Mouse (Mus musculus): ENCODE measurements at regions not wholly inside any gene's neighbourhood (a gene's known extent, or its start where the extent isn't known, plus 50 kb on each side); places are given as distances from the start of the nearest gene placed in this dataset.

DNA sequence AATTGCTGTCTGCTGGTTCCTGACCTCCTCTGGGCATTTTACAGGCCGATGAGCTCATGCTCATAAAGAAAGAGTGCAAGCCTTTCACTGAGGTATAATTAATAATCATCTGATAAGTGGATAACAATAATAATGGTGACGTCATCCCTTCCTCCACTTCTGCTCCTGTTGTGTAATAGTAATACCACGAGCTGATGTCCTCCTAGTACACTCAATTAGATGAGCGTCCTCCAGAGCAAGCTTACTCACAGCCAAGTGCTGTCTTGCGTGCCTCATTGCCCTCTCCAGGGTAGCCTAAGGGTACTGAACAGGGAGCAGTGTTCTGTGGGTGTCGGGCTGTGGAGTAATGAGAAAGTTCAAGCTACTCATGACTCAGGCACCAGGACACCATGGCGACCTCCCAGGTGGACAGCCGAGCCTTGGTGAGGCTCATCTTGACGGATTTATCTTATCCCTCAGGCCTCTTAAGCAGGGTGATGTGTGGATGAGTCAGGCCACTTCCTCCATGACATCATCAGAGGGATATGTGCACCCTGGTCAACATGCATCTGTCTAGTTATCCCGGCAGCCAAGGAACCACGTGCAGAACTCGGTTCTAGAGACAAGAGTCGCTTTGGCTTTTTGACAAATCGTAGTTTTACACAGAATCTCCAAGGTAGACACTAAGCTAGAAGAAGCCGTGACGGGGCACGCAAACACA is 135.9 kb upstream of the Tsc22d1 start:
- Histone ChIP-seq H3K9ac (no peak overlapping the region), H3K36me3 (no peaks in the 10 kb centered on the region), H3K4me1 (peaks cover 9% of the 10 kb centered on the region), H3K4me3 (no peak overlapping the region), H3K27ac (no peak overlapping the region), H3K27me3 (no peaks in the 10 kb centered on the region), H3K9me3 (no peaks in the 10 kb centered on the region), H3K4me2 (replicated peaks) (no peak overlapping the region)
- 88% methylated on average over 17 of the region's 17 CpGs for WGBS
- no peak for ATAC-seq (ENCODE audit: low FRiP score, low read depth)

- no peak overlapping the region for H3K4me2 ChIP-seq (replicated peaks)
- WGBS, result 86% methylated on average over 19 of the region's 19 CpGs
- no peak overlapping the region for H3K4me3 ChIP-seq
These were observed 135.2 kb upstream of the Tsc22d1 start for GRCm38 (mm10) chr14:76279561-76279960.

DNA sequence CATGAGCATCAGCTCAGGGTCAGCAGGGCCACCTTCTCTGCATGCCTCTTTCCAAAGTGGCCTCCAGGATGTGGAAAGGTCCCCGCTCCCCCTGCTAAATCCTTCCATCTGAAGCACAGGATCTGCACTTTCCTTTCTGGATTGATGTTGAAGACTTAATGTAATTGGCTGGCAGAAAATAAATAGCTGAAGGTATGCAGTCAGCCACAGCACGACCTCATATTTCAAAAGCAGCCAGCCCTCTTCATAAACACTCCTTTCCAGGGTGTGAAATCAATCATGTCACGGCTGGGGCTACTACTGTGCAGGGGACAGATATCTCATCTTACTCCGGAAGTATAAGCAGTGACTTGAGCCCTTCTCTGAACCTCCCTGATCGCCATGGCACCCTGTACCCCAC is 132.9 kb upstream of the Tsc22d1 start:
- WGBS, result 17% methylated on average over 5 of the region's 5 CpGs
- Histone ChIP-seq H3K4me2 (replicated peaks) (no peak overlapping the region), H3K27me3 (no peaks in the 10 kb centered on the region), H3K9ac (0 out of 2 replicates have a peak overlapping the region, but pooled peaks have one; percentile 13), H3K9me3 (no peaks in the 10 kb centered on the region), H3K27ac (no peak overlapping the region), H3K4me1 (peaks cover 9% of the 10 kb centered on the region), H3K36me3 (no peaks in the 10 kb centered on the region), H3K4me3 (no peak overlapping the region)
- ATAC-seq (ENCODE audit: low FRiP score, low read depth), result no peak

More at GRCm38 (mm10) chr14:76279561-76279960, 135.2 kb upstream of the Tsc22d1 start:
- H3K4me1 ChIP-seq, result peaks cover 9% of the 10 kb centered on the region
- no peaks in the 10 kb centered on the region for H3K9me3 ChIP-seq
- no peaks in the 10 kb centered on the region for H3K36me3 ChIP-seq
- no peak overlapping the region for H3K27ac ChIP-seq
- no peak overlapping the region for H3K9ac ChIP-seq
- ATAC-seq (ENCODE audit: low FRiP score, low read depth), result no peak
- H3K27me3 ChIP-seq, result no peaks in the 10 kb centered on the region

DNA sequence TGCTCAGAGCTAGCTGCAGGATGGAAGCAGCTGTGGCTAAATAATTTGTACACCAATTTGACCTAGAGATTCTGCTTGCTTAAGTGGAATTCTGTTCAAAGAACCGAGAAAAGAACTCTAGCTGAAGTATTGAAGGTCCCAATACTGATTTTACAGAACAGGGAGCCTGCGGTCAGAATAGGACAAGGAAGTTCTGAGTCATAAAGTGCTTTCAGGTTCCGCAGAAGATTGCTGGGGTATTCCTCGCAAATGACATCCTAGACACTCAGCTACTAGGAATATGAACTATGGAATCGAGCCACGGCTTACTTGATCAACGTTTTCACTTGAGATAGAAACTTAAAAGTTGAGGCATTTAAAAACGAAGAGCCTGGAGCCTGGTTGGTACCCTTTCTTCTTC is 127.0 kb upstream of the Tsc22d1 start:
- no peaks in the 10 kb centered on the region for H3K27me3 ChIP-seq
- WGBS, result 86% methylated on average over 8 of the region's 8 CpGs
- ATAC-seq (ENCODE audit: low FRiP score, low read depth), result no peak

DNA sequence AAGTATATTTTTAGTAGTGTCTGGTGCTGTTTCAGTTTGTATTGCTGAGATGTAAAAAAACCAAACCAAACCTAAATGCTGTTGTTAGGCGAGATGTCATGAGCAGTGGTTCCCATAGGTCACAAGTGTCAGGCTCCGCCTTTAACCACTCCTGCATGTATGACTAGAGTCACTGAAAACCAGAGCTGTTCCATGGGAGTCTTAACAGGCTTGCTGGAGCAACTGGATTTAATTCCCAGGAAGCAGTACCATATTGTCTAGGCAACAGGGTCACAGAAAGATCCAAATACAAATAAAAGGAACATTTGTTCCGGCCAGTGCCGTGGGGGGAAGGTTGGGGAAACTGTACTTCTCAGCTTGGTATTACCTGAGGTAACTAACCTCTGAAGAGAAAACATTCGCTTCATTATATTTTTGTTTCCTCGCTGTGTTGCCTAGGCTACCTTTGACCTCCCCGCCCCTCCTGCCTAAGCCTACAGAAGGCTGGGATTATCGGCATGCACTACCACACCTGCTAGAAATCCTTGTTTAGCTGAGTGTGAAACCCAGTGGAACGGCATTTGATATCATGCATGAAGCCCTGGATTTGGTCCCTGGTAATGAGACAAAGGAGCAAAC is 124.3 kb upstream of the Tsc22d1 start:
- no peak overlapping the region for H3K9ac ChIP-seq
- ATAC-seq (ENCODE audit: low FRiP score, low read depth), result no peak

More for the DNA sequence above, 127.0 kb upstream of the Tsc22d1 start:
- no peak overlapping the region for H3K9ac ChIP-seq
- no peak overlapping the region for H3K4me3 ChIP-seq
- no peaks in the 10 kb centered on the region for H3K36me3 ChIP-seq
- peaks cover 6% of the 10 kb centered on the region for H3K4me1 ChIP-seq
- no peak overlapping the region for H3K4me2 ChIP-seq (replicated peaks)
- H3K9me3 ChIP-seq, result no peaks in the 10 kb centered on the region
- no peak overlapping the region for H3K27ac ChIP-seq

DNA sequence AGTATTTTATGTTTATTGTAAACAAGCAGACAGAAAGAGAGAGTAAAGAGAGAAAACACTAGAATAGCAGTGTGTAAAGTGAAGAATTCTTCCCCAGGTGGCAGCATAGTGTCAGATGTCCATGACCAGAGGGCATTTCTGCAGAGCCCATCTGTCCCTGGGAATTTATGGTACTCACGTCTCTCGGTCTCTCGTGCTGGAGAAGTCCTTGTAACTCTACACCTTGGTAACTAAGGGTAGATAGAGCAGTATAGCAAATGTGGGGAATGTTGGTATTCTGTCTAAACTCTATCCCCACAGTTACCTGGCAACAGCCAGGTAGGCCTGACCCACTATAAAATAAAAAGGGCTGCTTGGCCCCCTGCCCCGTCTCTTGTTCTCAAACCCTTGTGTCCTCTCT is 122.5 kb upstream of the Tsc22d1 start:
- no peak overlapping the region for H3K27ac ChIP-seq
- H3K4me1 ChIP-seq, result peaks cover 6% of the 10 kb centered on the region
- no peak overlapping the region for H3K4me3 ChIP-seq
- no peaks in the 10 kb centered on the region for H3K36me3 ChIP-seq
- H3K9me3 ChIP-seq, result no peaks in the 10 kb centered on the region
- H3K4me2 ChIP-seq (replicated peaks), result no peak overlapping the region
- WGBS, result 12% methylated on average over 4 of the region's 4 CpGs
- no peaks in the 10 kb centered on the region for H3K27me3 ChIP-seq
- H3K9ac ChIP-seq, result no peak overlapping the region
- no peak for ATAC-seq (ENCODE audit: low FRiP score, low read depth)

More for the DNA sequence above, 124.3 kb upstream of the Tsc22d1 start:
- Histone ChIP-seq H3K4me2 (replicated peaks) (no peak overlapping the region), H3K27me3 (no peaks in the 10 kb centered on the region), H3K9me3 (no peaks in the 10 kb centered on the region), H3K4me1 (peaks cover 6% of the 10 kb centered on the region), H3K4me3 (no peak overlapping the region), H3K27ac (no peak overlapping the region), H3K36me3 (no peaks in the 10 kb centered on the region)
- WGBS, result 62% methylated on average over 9 of the region's 9 CpGs

- Histone ChIP-seq H3K9ac (no peak overlapping the region), H3K27ac (no peak overlapping the region), H3K27me3 (no peaks in the 10 kb centered on the region), H3K9me3 (no peaks in the 10 kb centered on the region), H3K4me1 (peaks cover 6% of the 10 kb centered on the region), H3K4me3 (no peak overlapping the region), H3K36me3 (no peaks in the 10 kb centered on the region), H3K4me2 (replicated peaks) (no peak overlapping the region)
- 82% methylated on average over 18 of the region's 18 CpGs for WGBS
- no peak for ATAC-seq (ENCODE audit: low FRiP score, low read depth)
These were observed 119.2 kb upstream of the Tsc22d1 start for GRCm38 (mm10) chr14:76295411-76296169.

DNA sequence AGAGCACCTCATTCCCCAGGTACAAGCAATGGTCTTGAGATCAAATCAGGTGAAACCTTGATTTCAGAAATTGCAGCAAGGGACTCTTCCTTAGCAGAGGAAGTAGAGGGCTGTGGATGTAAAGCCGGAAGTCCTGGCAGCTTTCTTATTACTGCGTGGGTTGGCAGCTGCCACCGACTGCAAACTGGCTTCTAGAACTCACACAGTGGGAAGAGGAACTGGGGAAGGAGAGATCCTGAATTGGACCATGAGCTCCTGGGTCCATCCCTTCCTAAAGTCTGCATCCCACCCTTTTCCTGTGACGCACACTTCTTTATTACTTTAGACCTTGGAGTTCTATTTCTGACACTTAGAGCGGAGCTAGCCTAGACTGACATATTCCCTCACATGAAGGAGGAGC is 116.9 kb upstream of the Tsc22d1 start:
- Histone ChIP-seq H3K27me3 (no peaks in the 10 kb centered on the region), H3K9me3 (no peaks in the 10 kb centered on the region), H3K4me2 (replicated peaks) (no peak overlapping the region), H3K9ac (no peak overlapping the region), H3K27ac (no peak overlapping the region), H3K4me1 (no peaks in the 10 kb centered on the region), H3K4me3 (no peak overlapping the region), H3K36me3 (no peaks in the 10 kb centered on the region)
- 92% methylated on average over 5 of the region's 5 CpGs for WGBS
- no peak for ATAC-seq (ENCODE audit: low FRiP score, low read depth)

DNA sequence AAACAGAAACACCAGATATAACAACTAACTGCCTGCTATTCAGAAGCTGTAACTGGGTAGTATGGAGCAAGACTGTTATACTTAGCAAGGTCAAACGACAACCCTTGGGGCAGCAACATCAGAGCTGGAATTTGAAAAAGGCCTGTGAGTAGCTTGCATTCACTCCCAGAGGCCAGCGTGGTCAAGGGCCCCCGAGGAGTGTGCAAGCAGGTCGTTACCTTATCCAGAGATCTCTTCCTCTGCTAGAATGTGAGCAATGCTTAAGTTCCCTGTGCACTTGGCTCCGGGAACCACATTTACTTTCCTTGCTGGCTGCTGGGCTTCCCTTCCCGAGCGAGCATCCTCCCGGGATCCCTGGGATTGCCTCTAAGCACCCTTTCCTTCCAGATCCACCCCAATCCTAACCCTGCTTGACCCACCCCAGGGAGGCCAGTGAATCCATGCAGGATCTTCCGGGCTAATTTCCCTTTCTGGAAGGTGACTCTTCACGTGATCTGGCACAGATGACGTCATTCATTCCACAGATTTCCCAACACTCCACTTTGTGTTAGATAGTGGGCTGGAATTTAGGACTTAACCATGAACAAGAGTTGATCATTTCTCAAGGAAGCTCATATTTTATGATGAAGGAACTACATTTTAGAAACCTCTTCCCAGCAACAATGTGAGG is 112.3 kb upstream of the Tsc22d1 start:
- H3K4me2 ChIP-seq (replicated peaks), result no peak overlapping the region
- H3K9ac ChIP-seq, result no peak overlapping the region
- H3K4me3 ChIP-seq, result no peak overlapping the region
- no peak for ATAC-seq (ENCODE audit: low FRiP score, low read depth)
- no peaks in the 10 kb centered on the region for H3K27me3 ChIP-seq
- no peaks in the 10 kb centered on the region for H3K9me3 ChIP-seq
- no peaks in the 10 kb centered on the region for H3K36me3 ChIP-seq
- no peak overlapping the region for H3K27ac ChIP-seq
- 67% methylated on average over 11 of the region's 11 CpGs for WGBS
- H3K4me1 ChIP-seq, result no peaks in the 10 kb centered on the region

- Histone ChIP-seq H3K4me1 (peaks cover 9% of the 10 kb centered on the region), H3K4me2 (replicated peaks) (no peak overlapping the region), H3K27me3 (no peaks in the 10 kb centered on the region), H3K9me3 (no peaks in the 10 kb centered on the region), H3K36me3 (no peaks in the 10 kb centered on the region), H3K4me3 (no peak overlapping the region), H3K9ac (no peak overlapping the region), H3K27ac (no peak overlapping the region)
- no peak for ATAC-seq (ENCODE audit: low FRiP score, low read depth)
- 64% methylated on average over 2 of the region's 2 CpGs for WGBS
These were observed 107.2 kb upstream of the Tsc22d1 start for GRCm38 (mm10) chr14:76307603-76308002.

DNA sequence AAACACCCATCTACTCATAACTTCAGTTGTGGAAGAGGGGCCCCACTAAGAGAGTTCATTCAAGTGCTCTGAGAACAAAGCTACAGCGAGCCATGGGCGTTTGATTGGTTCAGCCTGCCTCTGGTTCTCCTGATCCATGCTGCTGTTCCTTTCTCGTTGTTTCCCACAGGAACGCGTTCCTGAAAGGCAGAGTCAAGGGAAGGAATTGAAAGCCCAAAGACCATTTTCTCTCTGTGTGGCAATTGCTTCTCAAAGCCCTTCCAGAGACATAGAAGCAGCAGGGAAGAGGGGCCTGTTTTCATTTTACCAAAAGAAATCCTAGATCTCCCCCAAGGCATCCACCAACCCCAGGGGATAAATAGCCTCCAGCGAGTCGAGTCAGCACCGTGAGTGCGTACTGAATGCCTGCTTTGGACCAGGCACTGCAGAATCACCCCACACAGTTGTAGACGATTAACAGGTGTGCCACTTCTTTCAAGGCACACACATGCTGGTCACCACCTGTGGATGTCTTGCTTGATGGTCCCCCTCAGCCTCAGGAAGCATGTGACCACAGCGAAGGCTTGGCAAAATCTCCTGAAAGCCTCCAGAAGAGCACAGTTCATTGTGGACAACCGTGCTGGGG is 106.5 kb upstream of the Tsc22d1 start:
- H3K36me3 ChIP-seq, result no peaks in the 10 kb centered on the region
- no peaks in the 10 kb centered on the region for H3K27me3 ChIP-seq
- WGBS, result 21% methylated on average over 12 of the region's 12 CpGs
- H3K9me3 ChIP-seq, result no peaks in the 10 kb centered on the region
- peak; percentile 57; the same call in 1 of the 2 replicates for ATAC-seq (ENCODE audit: low FRiP score, low read depth)
- H3K4me1 ChIP-seq, result peaks cover 9% of the 10 kb centered on the region
- peak overlapping the region; percentile 55 for H3K4me2 ChIP-seq (replicated peaks)
- H3K9ac ChIP-seq, result peak overlapping the region; percentile 46
- peak overlapping the region; percentile 30 for H3K4me3 ChIP-seq
- no peak overlapping the region; the same call in 1 of the 2 replicates for H3K27ac ChIP-seq
